Mouse (Mus musculus): ENCODE measurements around the gene Gk.

- TF ChIP-seq CTCF (IDR thresholded peaks at IDR 0.05; ENCODE audit: extremely low read depth, insufficient read depth, insufficient read length, insufficient replicate concordance) (no peak), POLR2A (IDR thresholded peaks at IDR 0.05; ENCODE audit: low read depth, low read length) (no peak)
These were observed 32.8 kb downstream of the Gk start for GRCm38 (mm10) chrX:85743837-85744236.

Measured in spleen, adult 2 months (tissue).